Mouse (Mus musculus) hematopoietic multipotent progenitor cell, adult 10-12 weeks (in vitro differentiated cells): ENCODE measurements around the gene Desi2. TPM values are rescaled to one million over a fixed set of nuclear protein-coding genes. Genes with fewer than 3 reads are reported as not detected.

Experiments
- polyA plus RNA-seq: library from polyadenylated mRNA; stranded (reverse); fragments of >175 nt; gene quantifications from 2 replicates; pipeline ENCODE4 v1.2.3, GENCODE M21; 2012; ENCODE audit warnings: low replicate concordance

The Desi2 gene
- 4.4 and 8.8 TPM in 2 replicates for polyA plus RNA-seq

DNA sequence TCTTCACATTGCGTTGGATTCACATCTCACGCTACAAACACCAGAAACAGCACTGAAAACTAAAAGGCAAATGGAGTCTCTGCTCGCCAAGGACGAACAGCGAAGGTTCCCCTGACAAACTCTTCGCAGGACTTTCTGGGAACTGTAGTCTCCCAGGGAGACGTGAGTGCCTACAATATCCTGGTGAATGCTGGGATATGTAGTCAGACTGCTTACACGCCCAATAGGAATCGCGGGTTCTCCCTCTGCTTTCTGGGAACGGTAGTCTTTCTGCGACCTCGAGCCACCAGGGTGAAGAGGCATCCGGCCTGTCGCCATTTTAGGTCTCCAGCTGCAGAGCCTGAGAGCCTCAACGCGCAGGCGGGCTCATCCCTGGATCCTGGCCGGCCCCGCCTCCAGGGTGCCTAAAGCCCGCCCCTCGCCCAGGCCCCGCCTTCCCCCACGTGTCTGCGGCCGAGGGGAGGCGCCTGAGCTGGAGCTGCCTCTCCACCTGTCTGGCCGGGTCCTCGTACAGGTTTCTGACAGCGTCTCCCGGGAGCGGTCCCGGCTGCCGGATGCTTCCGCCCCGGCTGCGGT, at the start of gene Desi2:
Desi2 (plus strand) TSS at position 202 of the 576 bp plus-strand sequence.

Other genes starting within 250 kb of the Desi2 start
- 0.36 and 0.81 TPM in 2 replicates for gene Catspere2, start 204.0 kb upstream of the Desi2 start, polyA plus RNA-seq
- gene Cox20, start 131.7 kb downstream of the Desi2 start, polyA plus RNA-seq = 2.8 and 17.1 TPM in 2 replicates
- 279 and 486 TPM in 2 replicates for gene Hnrnpu, start 150.4 kb downstream of the Desi2 start, polyA plus RNA-seq
- 0.29 TPM in 1 of 2 replicates, not detected in the other for gene Efcab2, start 218.7 kb downstream of the Desi2 start, polyA plus RNA-seq